Mouse (Mus musculus) heart, adult 18-20 months (tissue): ENCODE measurements at regions not wholly inside any gene's neighbourhood (a gene's known extent, or its start where the extent isn't known, plus 50 kb on each side); places are given as distances from the start of the nearest gene placed in this dataset.
A peak's percentile ranks its signal among the peaks of the same experiment; 100 is the strongest.

Source experiments
- DNase-seq, 2 experiments: peaks; one replicate each; pipeline ENCODE4 v3.0.0; 2021 to 2022; ENCODE audit warnings: mixed read lengths in 1 of 2

- peak; percentile 12 to 39 for DNase-seq
These were observed 229.6 kb upstream of the Pld5 start for GRCm38 (mm10) chr1:176504731-176505130.

GRCm38 (mm10) chr1:176499010-176499650 is 224.0 kb upstream of the Pld5 start:
- peak in 1 of 2 experiments; percentile 1 for DNase-seq

- peak in 1 of 2 experiments; percentile 0 for DNase-seq
These were observed 193.4 kb upstream of the Pld5 start for GRCm38 (mm10) chr1:176468560-176468959.

GRCm38 (mm10) chr1:176462125-176462524 is 187.0 kb upstream of the Pld5 start:
- DNase-seq: no peak

GRCm38 (mm10) chr1:176446735-176447134 is 171.6 kb upstream of the Pld5 start:
- no peak for DNase-seq

GRCm38 (mm10) chr1:176443712-176444111 is 168.6 kb upstream of the Pld5 start:
- DNase-seq: no peak

- DNase-seq: no peak
These were observed 165.1 kb upstream of the Pld5 start for GRCm38 (mm10) chr1:176440254-176440653.

- DNase-seq: no peak
These were observed 152.7 kb upstream of the Pld5 start for GRCm38 (mm10) chr1:176427835-176428234.

GRCm38 (mm10) chr1:176427046-176427445 is 151.9 kb upstream of the Pld5 start:
- peak in 1 of 2 experiments; percentile 1 for DNase-seq

- no peak for DNase-seq
These were observed 142.1 kb upstream of the Pld5 start for GRCm38 (mm10) chr1:176417251-176417650.

- DNase-seq: no peak
These were observed 129.0 kb upstream of the Pld5 start for GRCm38 (mm10) chr1:176404128-176404527.

GRCm38 (mm10) chr1:176379645-176380044 is 104.5 kb upstream of the Pld5 start:
- DNase-seq: no peak

GRCm38 (mm10) chr1:176366900-176367299 is 91.8 kb upstream of the Pld5 start:
- no peak for DNase-seq

GRCm38 (mm10) chr1:176360957-176361356 is 85.8 kb upstream of the Pld5 start:
- no peak for DNase-seq

- DNase-seq: no peak
These were observed 85.0 kb upstream of the Pld5 start for GRCm38 (mm10) chr1:176359992-176360724.

GRCm38 (mm10) chr1:176355342-176355741 is 80.2 kb upstream of the Pld5 start:
- no peak for DNase-seq

GRCm38 (mm10) chr1:176354898-176355297 is 79.8 kb upstream of the Pld5 start:
- no peak for DNase-seq

- no peak for DNase-seq
These were observed 77.6 kb upstream of the Pld5 start for GRCm38 (mm10) chr1:176352706-176353105.

- no peak for DNase-seq
These were observed 74.9 kb upstream of the Pld5 start for GRCm38 (mm10) chr1:176349909-176350495.

- DNase-seq: no peak
These were observed 73.0 kb upstream of the Pld5 start for GRCm38 (mm10) chr1:176348129-176348528.

GRCm38 (mm10) chr1:176331344-176331743 is 56.2 kb upstream of the Pld5 start:
- no peak for DNase-seq
